Mouse (Mus musculus) adrenal gland, postnatal 10 days (tissue): ENCODE data around the gene Acyp2. TPM values are rescaled to one million over a fixed set of nuclear protein-coding genes. Genes with fewer than 3 reads are reported as not detected.
A peak's percentile ranks its signal among the peaks of the same experiment; 100 is the strongest.
"Not testable (repeated sequence)": the region's sequence is repeated elsewhere in the genome, so short reads cannot be mapped to it uniquely, and the experiment has no call there.

Experiments used
- DNase-seq: peaks from one replicate; pipeline ENCODE4 v3.0.0; 2021; ENCODE audit warnings: mixed read lengths
- long read RNA-seq, 2 experiments: library from polyadenylated mRNA; stranded (forward); transcript quantifications; one replicate each; pipeline ENCODE4 v2.0.0; 2021
- total RNA-seq, 2 experiments: library from RNA; stranded (reverse); gene quantifications; 2 replicates each; pipeline ENCODE4 v1.2.3; 2021

Acyp2 gene
- total RNA-seq: 10 to 100 TPM; 41.0 to 42.2 TPM
- long read RNA-seq, experiment 1, transcript Acyp2-201 (4 exons, 863 nt): major isoform, 5 of 24 reads
- long read RNA-seq, experiment 1, partial matches to known transcripts: 16 of 24 reads
- long read RNA-seq, experiment 1, other reads (novel, unspliced or antisense): 3 of 24 reads
- long read RNA-seq, experiment 2, partial matches to known transcripts: 8 of 11 reads
- long read RNA-seq, experiment 2, other reads (novel, unspliced or antisense): 2 of 11 reads

- DNase-seq: peak; percentile 94
These were observed at the start of gene Acyp2 for GRCm38 (mm10) chr11:30649001-30649637. TSS of gene Acyp2 (minus strand) at chr11:30649587.

- no peak for DNase-seq
These were observed 40.0 kb upstream of the Acyp2 start for GRCm38 (mm10) chr11:30689421-30689820.

GRCm38 (mm10) chr11:30676086-30676485 is 26.7 kb upstream of the Acyp2 start:
- DNase-seq: peak; percentile 44

GRCm38 (mm10) chr11:30672719-30673118 is 23.3 kb upstream of the Acyp2 start:
- peak; percentile 32 for DNase-seq

- DNase-seq: no peak
These were observed 13.6 kb upstream of the Acyp2 start for GRCm38 (mm10) chr11:30663001-30663400.

- DNase-seq: no peak
These were observed 13.2 kb upstream of the Acyp2 start for GRCm38 (mm10) chr11:30662591-30662990.

GRCm38 (mm10) chr11:30657069-30657468 is 7.7 kb upstream of the Acyp2 start:
- peak; percentile 37 for DNase-seq

GRCm38 (mm10) chr11:30656060-30656459 is 6.7 kb upstream of the Acyp2 start:
- DNase-seq: no peak

GRCm38 (mm10) chr11:30650416-30650815 is 1.0 kb upstream of the Acyp2 start:
- DNase-seq: no peak

GRCm38 (mm10) chr11:30635674-30636073 is 13.7 kb downstream of the Acyp2 start:
- no peak for DNase-seq

- DNase-seq: no peak
These were observed 18.9 kb downstream of the Acyp2 start for GRCm38 (mm10) chr11:30630514-30630913.

GRCm38 (mm10) chr11:30623218-30623617 is 26.2 kb downstream of the Acyp2 start:
- no peak for DNase-seq

GRCm38 (mm10) chr11:30621386-30622363 is 27.7 kb downstream of the Acyp2 start:
- DNase-seq: not testable (repeated sequence)

GRCm38 (mm10) chr11:30618235-30618634 is 31.2 kb downstream of the Acyp2 start:
- DNase-seq: no peak

GRCm38 (mm10) chr11:30617571-30618097 is 31.8 kb downstream of the Acyp2 start:
- DNase-seq: peak; percentile 31

GRCm38 (mm10) chr11:30615977-30616376 is 33.4 kb downstream of the Acyp2 start:
- no peak for DNase-seq

GRCm38 (mm10) chr11:30613916-30614546 is 35.4 kb downstream of the Acyp2 start:
- no peak for DNase-seq

- no peak for DNase-seq
These were observed 36.7 kb downstream of the Acyp2 start for GRCm38 (mm10) chr11:30612699-30613098.

GRCm38 (mm10) chr11:30609247-30609646 is 40.1 kb downstream of the Acyp2 start:
- no peak for DNase-seq

- DNase-seq: no peak
These were observed 41.5 kb downstream of the Acyp2 start for GRCm38 (mm10) chr11:30607587-30608518.

- no peak for DNase-seq
These were observed 52.1 kb downstream of the Acyp2 start for GRCm38 (mm10) chr11:30597259-30597658.
